Mouse (Mus musculus) liver, embryonic 13.5 days (tissue): ENCODE measurements around the gene Orai2. TPM values are rescaled to one million over a fixed set of nuclear protein-coding genes. Genes with fewer than 3 reads are reported as not detected.
"Not testable (repeated sequence)": the region's sequence is repeated elsewhere in the genome, so short reads cannot be mapped to it uniquely, and the experiment has no call there.

Experiments
- ATAC-seq: fragments of 200-750 bp; cut with Nextera tagmentation; 2 replicates; pipeline ENCODE4 v1.8.0; 2017; ENCODE audit warnings: low read depth, mild to moderate bottlenecking, moderate number of reproducible peaks, moderate library complexity
- DNase-seq: peaks from one replicate; pipeline ENCODE4 v3.0.0; 2022
- H3K27ac ChIP-seq: fragments of 300-500 bp; sonication (generic); 2 replicates; pipeline ENCODE4 v1.5.1; 2015; ENCODE audit warnings: moderate library complexity, mild to moderate bottlenecking, inconsistent platforms
- H3K27me3 ChIP-seq: fragments of 300-500 bp; sonication (generic); 2 replicates; pipeline ENCODE4 v1.6.1; 2015; ENCODE audit warnings: mild to moderate bottlenecking, inconsistent platforms
- H3K36me3 ChIP-seq: fragments of 300-500 bp; sonication (generic); 2 replicates; pipeline ENCODE4 v1.6.1; 2015; ENCODE audit warnings: mild to moderate bottlenecking, inconsistent platforms
- H3K4me1 ChIP-seq: fragments of 300-500 bp; sonication (generic); replicated peaks from 2 replicates; pipeline ENCODE4 v1.6.1; 2015; ENCODE audit warnings: inconsistent platforms
- H3K4me2 ChIP-seq: fragments of 300-500 bp; sonication (generic); 2 replicates; pipeline ENCODE4 v1.6.1; 2015; ENCODE audit warnings: inconsistent platforms, mild to moderate bottlenecking, moderate library complexity
- H3K4me3 ChIP-seq: fragments of 300-500 bp; sonication (generic); replicated peaks from 2 replicates; pipeline ENCODE4 v1.5.1; 2015; ENCODE audit warnings: mild to moderate bottlenecking, inconsistent platforms
- H3K9ac ChIP-seq: fragments of 300-500 bp; sonication (generic); 2 replicates; pipeline ENCODE4 v1.6.1; 2015; ENCODE audit warnings: mild to moderate bottlenecking, inconsistent platforms
- H3K9me3 ChIP-seq: fragments of 300-500 bp; sonication (generic); replicated peaks from 2 replicates; pipeline ENCODE4 v1.6.1; 2016; ENCODE audit warnings: inconsistent platforms
- WGBS: fragments of 180-500 bp; shearing (Covaris S2); methylation state at CpG from one replicate; pipeline ENCODE4 v1.1.7; 2015; ENCODE audit not compliant: insufficient replicate concordance; 5-methylcytosine and 5-hydroxymethylcytosine counted together
- polyA plus RNA-seq: library from polyadenylated mRNA; unstranded; fragments of >200 nt; fragmentation: Nextera tagmentation; extraction: Ambion mirVana; gene quantifications from 2 replicates; pipeline ENCODE4 v1.2.1, GENCODE M21; 2015

The Orai2 gene
- polyA plus RNA-seq = 3.8 and 3.9 TPM in 2 replicates

DNA sequence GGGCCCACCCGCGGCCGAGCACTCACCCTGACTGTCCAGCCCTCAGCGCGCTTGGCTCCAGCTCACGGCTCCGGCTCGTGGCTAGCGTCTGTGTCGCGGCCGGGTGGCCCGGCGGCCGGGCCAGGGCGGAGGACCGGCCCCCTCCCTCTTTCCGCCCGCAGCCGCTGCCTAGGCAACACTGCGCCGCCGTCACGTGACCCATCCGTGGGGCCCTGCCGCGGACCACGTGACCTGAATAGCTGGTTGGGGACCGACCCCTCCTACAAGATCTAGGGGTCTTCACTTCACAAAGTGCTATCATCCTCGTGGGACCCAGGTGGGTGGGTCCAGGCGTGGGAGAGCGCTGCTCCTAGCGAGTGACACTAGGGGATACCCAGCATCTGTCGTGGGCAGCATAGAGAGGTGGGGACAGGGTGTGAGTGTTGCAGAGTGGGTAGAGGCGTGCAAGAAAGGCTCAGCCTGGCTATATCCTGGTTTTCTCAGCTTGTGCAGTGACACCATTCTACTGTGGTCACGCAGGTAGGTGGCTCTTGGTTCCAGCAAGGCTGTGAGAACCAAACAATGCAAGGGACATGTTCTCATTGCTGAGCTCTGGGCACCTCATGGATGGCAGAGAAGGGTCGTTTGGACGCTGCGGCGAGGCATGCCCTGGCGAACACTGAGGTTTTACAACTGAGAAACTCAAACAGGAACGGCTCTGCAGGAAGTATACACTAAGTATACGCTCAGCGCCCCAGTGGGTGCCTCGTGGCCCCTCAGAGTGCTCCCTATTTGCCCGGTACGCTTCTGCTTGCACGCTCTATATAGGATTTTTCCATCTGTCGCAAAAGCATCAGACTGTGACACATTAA, at the start of gene Orai2:
Orai2 (minus strand) TSS at position 202 of the 851 bp plus-strand sequence.
- H3K9me3 ChIP-seq = peaks cover 6% of the 10 kb centered on the region; the same call in 1 of the 2 replicates
- peak; percentile 80 for ATAC-seq
- no peaks in the 10 kb centered on the region for H3K27me3 ChIP-seq
- peak within 1 kb of the TSS; percentile 73 for H3K9ac ChIP-seq
- H3K36me3 ChIP-seq = peaks cover 10% of the 10 kb centered on the region; the same call in 1 of the 2 replicates
- H3K4me3 ChIP-seq = peak within 1 kb of the TSS; percentile 66
- peak within 1 kb of the TSS; percentile 92 for H3K4me2 ChIP-seq
- peak; percentile 72 for DNase-seq
- WGBS = under 1% methylated on average over 48 of the region's 49 CpGs
- H3K4me1 ChIP-seq = peaks cover 41% of the 10 kb centered on the region
- H3K27ac ChIP-seq = peak within 1 kb of the TSS; percentile 83

DNA sequence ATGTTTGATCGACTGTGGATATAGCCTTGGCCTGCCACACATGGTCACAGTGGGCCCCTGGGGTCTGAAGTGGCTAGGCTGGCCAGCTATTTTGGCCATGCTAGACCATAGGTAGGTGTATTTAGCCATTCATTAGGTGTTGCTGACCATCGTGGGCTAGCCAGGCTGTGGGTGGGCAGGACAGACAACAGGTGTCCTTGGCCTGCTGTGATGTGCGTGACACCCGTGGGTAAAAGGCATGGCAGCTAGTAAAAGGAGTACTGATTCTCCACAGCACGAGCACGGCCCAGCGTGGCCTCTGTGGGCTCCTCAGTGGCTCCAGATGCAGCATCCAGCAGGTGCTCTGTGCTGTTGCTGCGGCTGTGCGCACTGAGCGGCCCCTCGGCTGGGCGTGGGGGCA, 48.1 kb upstream of the Orai2 start:
- WGBS = 75% methylated on average over 12 of the region's 12 CpGs
- H3K9ac ChIP-seq = no peak overlapping the region
- H3K27ac ChIP-seq = no peak overlapping the region
- H3K27me3 ChIP-seq = no peaks in the 10 kb centered on the region
- no peak for DNase-seq
- no peaks in the 10 kb centered on the region for H3K36me3 ChIP-seq
- peaks cover 8% of the 10 kb centered on the region; the same call in 1 of the 2 replicates for H3K4me1 ChIP-seq
- H3K9me3 ChIP-seq = 0 out of 2 replicates have a peak, but pooled peaks cover 8% of the 10 kb centered on the region
- no peak overlapping the region for H3K4me3 ChIP-seq
- H3K4me2 ChIP-seq = no peak overlapping the region
- no peak for ATAC-seq

DNA sequence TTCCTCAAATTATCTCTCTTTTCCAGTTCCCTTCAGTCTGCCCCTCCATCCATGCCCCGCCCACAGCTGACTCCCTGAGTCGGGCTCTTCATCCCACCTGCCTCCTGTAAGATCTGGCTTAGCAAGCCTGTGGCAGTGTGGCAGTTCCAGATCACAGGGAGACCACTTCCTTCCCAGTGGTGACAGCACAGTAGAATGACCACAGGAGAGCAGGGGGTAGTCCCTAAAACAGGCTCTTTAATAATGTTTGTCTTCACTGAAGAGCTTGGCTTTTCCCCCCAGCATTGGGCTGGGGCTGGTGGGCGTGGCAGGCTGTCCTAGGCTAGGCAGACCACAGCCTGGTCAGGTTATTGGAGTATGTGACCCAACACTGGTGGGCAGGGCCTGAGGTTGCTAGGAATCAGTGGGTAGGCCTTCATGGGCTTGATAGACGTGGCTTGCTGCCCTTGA, 47.4 kb upstream of the Orai2 start:
- H3K27me3 ChIP-seq = no peaks in the 10 kb centered on the region
- H3K4me2 ChIP-seq = no peak overlapping the region
- H3K4me1 ChIP-seq = peaks cover 8% of the 10 kb centered on the region; the same call in 1 of the 2 replicates
- no peak overlapping the region for H3K4me3 ChIP-seq
- H3K27ac ChIP-seq = no peak overlapping the region
- ATAC-seq (no peak), DNase-seq (no peak)
- no peaks in the 10 kb centered on the region for H3K36me3 ChIP-seq
- H3K9me3 ChIP-seq = 0 out of 2 replicates have a peak, but pooled peaks cover 8% of the 10 kb centered on the region
- 37% methylated on average over 4 of the region's 4 CpGs for WGBS
- H3K9ac ChIP-seq = no peak overlapping the region

DNA sequence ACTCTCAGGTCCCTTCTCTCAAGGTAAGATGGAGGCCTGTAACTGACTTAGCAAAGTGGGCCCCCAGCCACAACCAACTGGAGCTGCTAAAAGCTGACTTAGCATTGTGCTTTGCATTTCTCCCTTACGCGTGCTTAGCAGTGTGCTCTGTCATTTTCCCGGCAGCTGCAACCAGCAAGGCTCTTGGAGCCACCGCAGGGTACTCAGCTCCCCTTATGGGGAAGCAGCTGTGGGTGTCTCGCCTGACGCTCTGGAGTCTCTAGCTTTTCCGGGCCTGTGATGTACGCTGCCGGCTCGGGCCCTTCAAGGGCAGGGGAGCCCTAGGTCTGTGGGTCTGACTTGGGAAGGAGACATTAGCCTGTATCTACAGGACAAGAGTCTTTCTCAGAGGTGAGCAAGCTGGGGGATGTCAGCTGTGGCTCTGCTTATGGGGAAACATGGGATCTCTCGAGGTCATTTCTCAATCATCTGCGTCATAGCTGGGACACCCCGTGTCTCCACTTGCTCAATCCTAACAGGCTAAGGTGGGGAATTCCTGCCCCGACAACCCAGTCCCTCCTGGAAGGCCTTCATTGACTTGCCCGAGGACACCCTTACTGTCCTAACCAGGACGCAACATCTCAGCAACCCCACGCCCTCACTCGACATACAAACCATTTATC, 46.6 kb upstream of the Orai2 start:
- Histone ChIP-seq H3K36me3 (no peaks in the 10 kb centered on the region), H3K4me3 (no peak overlapping the region), H3K27me3 (no peaks in the 10 kb centered on the region), H3K27ac (no peak overlapping the region), H3K4me2 (no peak overlapping the region), H3K9ac (no peak overlapping the region), H3K9me3 (0 out of 2 replicates have a peak, but pooled peaks cover 8% of the 10 kb centered on the region), H3K4me1 (peaks cover 8% of the 10 kb centered on the region; the same call in 1 of the 2 replicates)
- DNase-seq (no peak), ATAC-seq (no peak)
- WGBS = 60% methylated on average over 18 of the region's 18 CpGs

DNA sequence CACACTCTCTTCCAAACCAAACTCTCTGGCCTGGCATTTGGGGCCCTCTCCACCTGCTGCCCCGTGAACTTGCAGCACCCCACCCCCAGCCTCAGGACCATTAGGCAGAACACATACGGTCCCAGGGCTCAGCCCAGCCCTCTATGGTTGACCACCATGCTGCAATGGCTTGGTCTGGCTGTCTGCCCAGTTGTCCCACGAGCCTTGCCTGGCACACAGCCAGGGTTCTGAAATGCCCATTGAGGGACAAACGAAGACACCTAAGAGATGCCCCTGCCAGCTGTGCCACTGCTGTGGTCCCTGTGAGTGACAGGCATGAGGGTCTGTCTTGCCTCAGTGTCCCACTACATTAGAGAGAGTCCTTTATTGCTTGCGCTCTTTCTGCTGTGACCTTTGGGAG, 45.4 kb upstream of the Orai2 start:
- no peak for DNase-seq
- ATAC-seq = no peak
- WGBS = 73% methylated on average over 5 of the region's 5 CpGs

DNA sequence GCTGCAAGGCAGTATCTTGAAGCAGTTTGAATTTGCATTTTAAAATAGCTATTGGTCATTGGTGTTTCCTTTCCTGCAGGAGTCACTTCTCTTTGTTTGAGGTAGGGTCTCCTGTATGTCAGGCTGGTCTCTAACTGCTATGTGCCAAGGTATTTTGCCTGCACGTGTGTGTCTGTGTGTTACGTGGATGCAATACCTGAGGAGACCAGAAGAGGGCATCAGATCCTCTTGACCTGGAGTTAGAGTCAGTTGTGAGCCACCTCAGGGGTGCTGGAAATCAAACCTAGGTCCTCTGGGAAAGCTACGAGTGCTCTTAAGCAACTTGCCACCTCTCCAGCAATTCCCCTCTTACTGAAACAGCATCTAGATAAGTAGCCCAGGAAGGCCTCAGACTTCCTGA, 44.7 kb upstream of the Orai2 start:
- 80% methylated on average over 3 of the region's 3 CpGs for WGBS
- ATAC-seq = no peak

More for the DNA sequence above, 45.4 kb upstream of the Orai2 start:
- Histone ChIP-seq H3K4me3 (no peak overlapping the region), H3K27ac (no peak overlapping the region), H3K4me2 (no peak overlapping the region), H3K9me3 (0 out of 2 replicates have a peak, but pooled peaks cover 8% of the 10 kb centered on the region), H3K4me1 (peaks cover 8% of the 10 kb centered on the region; the same call in 1 of the 2 replicates), H3K9ac (no peak overlapping the region), H3K27me3 (no peaks in the 10 kb centered on the region), H3K36me3 (no peaks in the 10 kb centered on the region)

DNA sequence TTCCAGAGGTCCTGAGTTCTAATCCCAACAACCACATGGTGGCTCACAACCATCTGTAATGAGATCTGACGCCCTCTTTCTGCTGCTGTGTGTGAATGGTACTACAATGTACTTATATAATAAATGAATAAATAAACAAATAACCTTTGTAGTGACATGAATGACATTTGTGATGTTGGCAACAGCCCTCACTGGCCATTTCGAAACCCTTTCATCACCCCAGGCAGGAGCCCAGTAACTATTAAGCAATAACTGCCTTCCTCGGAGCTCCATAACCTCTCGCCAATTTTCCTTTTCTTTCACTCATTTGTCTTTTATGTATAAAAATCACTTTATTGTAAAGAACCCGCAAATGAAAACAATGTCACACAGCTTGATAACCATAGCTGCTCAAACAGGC, 43.2 kb upstream of the Orai2 start:
- Histone ChIP-seq H3K4me3 (no peak overlapping the region), H3K4me2 (no peak overlapping the region), H3K27me3 (no peaks in the 10 kb centered on the region), H3K9me3 (0 out of 2 replicates have a peak, but pooled peaks cover 8% of the 10 kb centered on the region), H3K9ac (no peak overlapping the region), H3K27ac (no peak overlapping the region), H3K36me3 (no peaks in the 10 kb centered on the region), H3K4me1 (peaks cover 8% of the 10 kb centered on the region; the same call in 1 of the 2 replicates)
- no peak for ATAC-seq
- no peak for DNase-seq
- WGBS = 57% methylated on average over 5 of the region's 5 CpGs

More for the DNA sequence above, 44.7 kb upstream of the Orai2 start:
- H3K4me3 ChIP-seq = no peak overlapping the region
- no peak for DNase-seq
- H3K4me2 ChIP-seq = no peak overlapping the region
- H3K27ac ChIP-seq = no peak overlapping the region
- peaks cover 8% of the 10 kb centered on the region; the same call in 1 of the 2 replicates for H3K4me1 ChIP-seq
- H3K9me3 ChIP-seq = 0 out of 2 replicates have a peak, but pooled peaks cover 8% of the 10 kb centered on the region
- H3K27me3 ChIP-seq = no peaks in the 10 kb centered on the region
- H3K9ac ChIP-seq = no peak overlapping the region
- H3K36me3 ChIP-seq = no peaks in the 10 kb centered on the region

DNA sequence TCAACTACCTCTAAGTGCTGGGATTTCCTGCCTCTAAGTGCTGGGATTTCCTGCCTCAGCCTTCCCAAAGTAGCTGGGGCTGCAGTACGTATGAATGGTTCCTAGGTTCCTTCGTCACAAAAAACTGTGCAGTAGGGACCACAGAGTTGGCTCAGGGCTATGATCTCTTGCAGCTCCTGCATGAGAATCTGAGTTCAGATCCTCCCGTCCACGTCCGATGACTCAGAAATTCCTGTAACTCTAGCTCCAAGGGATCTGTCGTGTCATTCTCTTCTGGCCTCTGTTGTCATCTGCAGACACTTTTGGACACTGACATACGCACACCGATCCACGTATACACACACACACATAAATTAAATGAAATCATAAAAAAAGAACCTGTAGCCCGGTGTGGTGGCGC, 42.2 kb upstream of the Orai2 start:
- H3K4me1 ChIP-seq = 0 out of 2 replicates have a peak, but pooled peaks cover 2% of the 10 kb centered on the region
- WGBS = 72% methylated on average over 11 of the region's 11 CpGs
- H3K9ac ChIP-seq = no peak overlapping the region
- ATAC-seq (no peak), DNase-seq (no peak)
- 0 out of 2 replicates have a peak, but pooled peaks cover 8% of the 10 kb centered on the region for H3K9me3 ChIP-seq
- H3K36me3 ChIP-seq = no peaks in the 10 kb centered on the region
- H3K27me3 ChIP-seq = no peaks in the 10 kb centered on the region
- no peak overlapping the region for H3K4me3 ChIP-seq
- no peak overlapping the region for H3K4me2 ChIP-seq
- H3K27ac ChIP-seq = no peak overlapping the region

DNA sequence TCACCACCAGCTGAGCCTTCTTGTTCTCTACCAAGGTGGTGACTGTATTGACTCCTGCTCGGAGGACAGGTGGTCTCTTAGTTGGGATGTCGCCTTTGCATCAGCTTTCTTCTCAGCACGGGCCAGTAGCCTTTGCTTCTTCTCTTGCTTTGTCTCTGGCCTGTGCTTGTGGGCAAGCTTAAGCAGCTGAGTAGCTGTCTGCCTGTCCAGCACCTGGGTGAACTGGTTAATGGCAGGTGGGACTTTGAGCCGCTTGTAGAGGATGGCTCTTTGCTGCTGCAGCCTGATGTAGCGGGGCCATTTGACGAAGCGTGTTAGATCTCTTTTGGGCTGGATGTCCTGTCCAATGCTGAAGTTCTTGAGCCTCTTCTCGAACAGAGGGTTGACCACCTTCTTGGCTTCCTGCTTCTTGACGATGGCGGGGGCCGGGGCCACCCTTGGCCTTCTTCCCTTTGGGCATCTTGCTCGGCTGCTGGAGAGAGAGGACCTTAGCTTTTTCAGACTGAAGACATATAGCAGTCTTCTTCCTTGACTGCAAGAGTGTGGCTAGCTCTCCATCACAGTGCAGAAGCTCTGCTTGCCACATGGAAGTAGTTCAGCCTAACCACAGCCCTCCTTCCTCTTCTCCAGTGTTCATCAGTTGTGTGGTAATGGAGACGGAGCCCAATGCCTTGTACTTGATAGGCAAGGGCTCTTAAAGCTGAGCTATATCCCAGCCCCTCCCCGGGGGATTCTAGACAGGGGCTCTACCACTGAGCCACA, 41.0 kb upstream of the Orai2 start:
- not testable (repeated sequence) for H3K4me3 ChIP-seq, H3K4me2 ChIP-seq, H3K4me1 ChIP-seq, ATAC-seq, H3K9me3 ChIP-seq, H3K36me3 ChIP-seq, H3K27me3 ChIP-seq, DNase-seq, H3K27ac ChIP-seq, H3K9ac ChIP-seq
- 59% methylated on average over 14 of the region's 14 CpGs for WGBS

DNA sequence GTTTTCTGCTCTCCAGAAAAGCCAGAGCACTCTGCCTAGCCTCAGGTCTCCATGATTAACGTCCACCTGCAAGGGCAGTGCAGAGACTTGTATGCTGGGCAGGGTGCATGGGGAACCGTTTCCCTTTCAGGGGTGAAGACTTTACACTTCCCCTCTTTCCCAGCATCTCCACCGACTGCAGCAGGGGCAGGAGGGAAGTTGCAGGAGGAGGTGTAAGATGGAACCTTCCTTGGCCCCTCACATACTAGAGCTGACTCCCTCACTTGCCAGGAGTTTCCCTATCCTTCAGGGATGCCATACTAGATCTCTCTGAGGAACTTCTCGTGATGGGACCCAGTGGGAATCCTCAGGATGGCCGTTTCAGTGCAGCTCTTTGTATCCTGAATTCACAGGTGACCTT, 40.0 kb upstream of the Orai2 start:
- Histone ChIP-seq H3K4me3 (no peak overlapping the region), H3K4me2 (no peak overlapping the region), H3K27me3 (no peaks in the 10 kb centered on the region), H3K36me3 (no peaks in the 10 kb centered on the region), H3K27ac (no peak overlapping the region), H3K9ac (no peak overlapping the region), H3K4me1 (no peaks in the 10 kb centered on the region), H3K9me3 (0 out of 2 replicates have a peak, but pooled peaks cover 4% of the 10 kb centered on the region)
- ATAC-seq (no peak), DNase-seq (no peak)
- WGBS = 32% methylated on average over 5 of the region's 5 CpGs
